Mouse (Mus musculus) kidney, embryonic 15.5 days (tissue): ENCODE measurements around the gene Uba7. TPM values are rescaled to one million over a fixed set of nuclear protein-coding genes. Genes with fewer than 3 reads are reported as not detected.

Source experiments
- ATAC-seq: fragments of 200-750 bp; cut with Nextera tagmentation; replicated peaks from 2 replicates; pipeline ENCODE4 v1.8.0; 2017; ENCODE audit warnings: moderate TSS enrichment; ENCODE audit not compliant: low FRiP score
- H3K27ac ChIP-seq: fragments of 300-500 bp; sonication (generic); 2 replicates; pipeline ENCODE4 v1.5.1; 2015; ENCODE audit warnings: mild to moderate bottlenecking, inconsistent platforms
- H3K27me3 ChIP-seq: fragments of 300-500 bp; sonication (generic); 2 replicates; pipeline ENCODE4 v1.6.1; 2015; ENCODE audit warnings: inconsistent platforms
- H3K36me3 ChIP-seq: fragments of 300-500 bp; sonication (generic); 2 replicates; pipeline ENCODE4 v1.6.1; 2015; ENCODE audit warnings: inconsistent platforms
- H3K4me1 ChIP-seq: fragments of 300-500 bp; sonication (generic); 2 replicates; pipeline ENCODE4 v1.6.1; 2015; ENCODE audit warnings: inconsistent platforms
- H3K4me2 ChIP-seq: fragments of 300-500 bp; sonication (generic); 2 replicates; pipeline ENCODE4 v1.6.1; 2015; ENCODE audit warnings: moderate library complexity, mild to moderate bottlenecking, inconsistent platforms
- H3K4me3 ChIP-seq: fragments of 300-500 bp; sonication (generic); replicated peaks from 2 replicates; pipeline ENCODE4 v1.5.1; 2015; ENCODE audit warnings: mild to moderate bottlenecking, inconsistent platforms
- H3K9ac ChIP-seq: fragments of 300-500 bp; sonication (generic); 2 replicates; pipeline ENCODE4 v1.6.1; 2015; ENCODE audit warnings: mild to moderate bottlenecking, inconsistent platforms
- H3K9me3 ChIP-seq: fragments of 300-500 bp; sonication (generic); replicated peaks from 2 replicates; pipeline ENCODE4 v1.6.1; 2016; ENCODE audit warnings: inconsistent platforms
- WGBS: fragments of 180-500 bp; shearing (Covaris S2); methylation state at CpG from one replicate; pipeline ENCODE4 v1.1.7; 2015; ENCODE audit warnings: mixed read lengths; 5-methylcytosine and 5-hydroxymethylcytosine counted together
- polyA plus RNA-seq: library from polyadenylated mRNA; unstranded; fragments of >200 nt; fragmentation: Nextera tagmentation; extraction: Ambion mirVana; gene quantifications from 2 replicates; pipeline ENCODE4 v1.2.1, GENCODE M21; 2015

Gene Uba7
- polyA plus RNA-seq, 1 experiment from 2014 or later = 30.9 TPM

DNA sequence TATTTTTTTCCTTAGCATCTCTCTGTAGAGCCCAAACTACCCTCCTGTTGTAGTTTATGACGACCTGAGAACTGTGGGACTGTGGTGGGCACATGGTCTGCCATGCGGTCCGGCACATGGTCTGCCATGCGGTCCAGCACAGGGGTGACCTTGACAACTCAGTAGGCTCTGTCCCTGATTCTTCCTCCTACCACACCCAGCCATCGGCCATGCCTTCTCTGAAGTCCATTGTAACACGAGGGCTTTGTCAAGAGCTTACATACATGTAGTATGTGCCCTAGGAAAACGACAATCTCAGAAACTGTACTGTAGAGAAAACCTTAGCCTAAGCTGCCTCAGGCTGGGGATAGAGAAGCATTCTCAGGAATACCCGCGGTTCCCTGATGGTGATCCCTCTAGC, 10.6 kb upstream of the Uba7 start:
- H3K27me3 ChIP-seq = no peaks in the 10 kb centered on the region
- H3K9me3 ChIP-seq = no peaks in the 10 kb centered on the region
- H3K4me3 ChIP-seq = no peak overlapping the region
- H3K4me2 ChIP-seq = no peak overlapping the region
- WGBS = 93% methylated on average over 9 of the region's 9 CpGs
- 0 out of 2 replicates have a peak, but pooled peaks cover 5% of the 10 kb centered on the region for H3K4me1 ChIP-seq
- H3K27ac ChIP-seq = no peak overlapping the region
- no peak overlapping the region for H3K9ac ChIP-seq
- ATAC-seq = no peak
- peaks cover 80% of the 10 kb centered on the region for H3K36me3 ChIP-seq

DNA sequence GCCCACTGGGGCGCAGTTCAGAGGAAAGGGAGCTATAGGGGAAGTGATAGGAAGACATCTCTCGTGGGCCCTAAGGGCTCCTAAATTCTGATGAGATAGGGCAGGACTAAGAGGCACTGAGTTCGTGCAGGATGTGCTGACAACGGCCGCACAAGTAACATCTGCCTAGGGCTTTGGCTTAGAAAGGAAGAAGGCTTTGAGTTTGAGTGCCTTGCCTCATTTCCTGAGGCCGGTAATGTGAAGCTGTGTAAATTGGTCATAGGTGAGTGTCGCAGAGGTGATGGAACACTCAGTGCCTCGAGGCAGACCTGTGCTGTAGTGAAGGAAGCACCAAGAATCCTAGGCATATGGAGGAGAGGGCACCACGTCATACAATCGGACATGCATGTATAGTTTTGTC, 8.6 kb upstream of the Uba7 start:
- no peak overlapping the region for H3K4me3 ChIP-seq
- 88% methylated on average over 10 of the region's 10 CpGs for WGBS
- no peak overlapping the region for H3K27ac ChIP-seq
- H3K9ac ChIP-seq = no peak overlapping the region
- H3K27me3 ChIP-seq = no peaks in the 10 kb centered on the region
- no peaks in the 10 kb centered on the region for H3K9me3 ChIP-seq
- ATAC-seq = no peak
- no peak overlapping the region for H3K4me2 ChIP-seq
- H3K4me1 ChIP-seq = 0 out of 2 replicates have a peak, but pooled peaks cover 5% of the 10 kb centered on the region
- H3K36me3 ChIP-seq = peaks cover 79% of the 10 kb centered on the region

DNA sequence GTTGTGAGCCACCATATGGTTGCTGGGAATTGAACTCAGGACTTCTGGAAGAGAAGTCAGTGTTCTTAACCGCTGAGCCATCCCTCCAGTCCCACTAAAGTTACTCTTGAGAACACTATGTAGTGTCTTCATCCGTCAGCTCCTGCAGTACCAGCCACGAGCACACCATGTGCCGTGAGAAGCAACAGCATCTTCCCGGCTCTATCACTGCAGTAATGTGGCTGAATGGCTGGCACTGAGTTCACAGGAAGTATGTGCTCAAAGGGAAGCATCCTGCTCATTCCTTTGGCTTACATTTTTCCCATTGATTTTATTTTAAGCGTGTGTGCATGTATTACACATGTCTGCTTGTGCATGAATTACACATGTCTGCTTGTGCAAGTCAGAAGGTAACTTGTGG, 7.9 kb upstream of the Uba7 start:
- no peak overlapping the region for H3K4me2 ChIP-seq
- H3K4me1 ChIP-seq = 0 out of 2 replicates have a peak, but pooled peaks cover 5% of the 10 kb centered on the region
- H3K27me3 ChIP-seq = no peaks in the 10 kb centered on the region
- no peaks in the 10 kb centered on the region for H3K9me3 ChIP-seq
- no peak for ATAC-seq
- H3K9ac ChIP-seq = no peak overlapping the region
- no peak overlapping the region for H3K27ac ChIP-seq
- no peak overlapping the region for H3K4me3 ChIP-seq
- H3K36me3 ChIP-seq = peaks cover 78% of the 10 kb centered on the region
- 76% methylated on average over 6 of the region's 6 CpGs for WGBS

DNA sequence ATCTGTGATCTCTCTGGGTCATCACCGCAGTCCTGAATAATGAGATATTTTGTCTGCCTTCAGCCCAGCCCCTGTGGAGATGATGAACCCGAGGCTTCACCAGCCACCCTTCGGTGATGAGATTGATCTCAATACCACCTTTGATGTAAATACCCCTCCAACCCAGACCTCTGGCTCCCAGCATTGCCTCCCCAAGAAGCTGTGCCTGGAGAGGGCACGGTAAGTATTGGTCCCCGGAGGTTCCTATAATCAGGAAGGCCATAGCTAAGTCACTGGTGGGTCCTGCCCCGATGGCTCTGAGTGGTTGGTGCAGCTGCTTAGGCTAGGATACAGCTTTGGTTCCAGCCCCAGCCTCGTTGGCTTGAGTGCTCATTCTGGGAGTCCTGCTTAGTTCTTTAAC, 6.8 kb upstream of the Uba7 start:
- Histone ChIP-seq H3K27me3 (no peaks in the 10 kb centered on the region), H3K36me3 (peaks cover 68% of the 10 kb centered on the region), H3K27ac (no peak overlapping the region), H3K9ac (no peak overlapping the region), H3K4me3 (no peak overlapping the region), H3K9me3 (no peaks in the 10 kb centered on the region), H3K4me1 (0 out of 2 replicates have a peak, but pooled peaks cover 5% of the 10 kb centered on the region), H3K4me2 (no peak overlapping the region)
- no peak for ATAC-seq
- 90% methylated on average over 7 of the region's 7 CpGs for WGBS

DNA sequence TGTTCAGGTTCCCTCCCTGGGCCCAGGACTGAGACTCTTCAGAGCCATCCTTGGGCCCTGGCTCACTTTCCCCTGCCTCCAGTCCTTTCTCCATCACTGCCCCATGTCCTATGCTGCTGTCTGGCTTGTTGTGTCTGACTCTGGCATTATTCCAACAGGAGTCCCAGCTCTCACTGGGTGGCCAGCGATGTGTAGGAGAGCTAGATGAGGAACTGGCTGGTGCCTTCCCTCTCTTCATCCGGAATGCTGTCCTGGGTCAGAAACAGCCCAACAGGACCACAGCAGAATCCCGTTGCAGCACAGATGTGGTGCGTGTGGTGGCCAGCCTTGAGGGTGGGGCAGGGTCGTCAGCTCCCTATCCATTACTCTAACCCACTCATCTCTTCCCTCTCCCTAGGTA, 5.0 kb upstream of the Uba7 start:
- Histone ChIP-seq H3K4me2 (no peak overlapping the region), H3K27me3 (no peaks in the 10 kb centered on the region), H3K36me3 (peaks cover 54% of the 10 kb centered on the region), H3K9ac (no peak overlapping the region), H3K4me1 (peaks cover 7% of the 10 kb centered on the region), H3K4me3 (no peak overlapping the region), H3K27ac (no peak overlapping the region), H3K9me3 (no peaks in the 10 kb centered on the region)
- 80% methylated on average over 5 of the region's 5 CpGs for WGBS
- no peak for ATAC-seq

DNA sequence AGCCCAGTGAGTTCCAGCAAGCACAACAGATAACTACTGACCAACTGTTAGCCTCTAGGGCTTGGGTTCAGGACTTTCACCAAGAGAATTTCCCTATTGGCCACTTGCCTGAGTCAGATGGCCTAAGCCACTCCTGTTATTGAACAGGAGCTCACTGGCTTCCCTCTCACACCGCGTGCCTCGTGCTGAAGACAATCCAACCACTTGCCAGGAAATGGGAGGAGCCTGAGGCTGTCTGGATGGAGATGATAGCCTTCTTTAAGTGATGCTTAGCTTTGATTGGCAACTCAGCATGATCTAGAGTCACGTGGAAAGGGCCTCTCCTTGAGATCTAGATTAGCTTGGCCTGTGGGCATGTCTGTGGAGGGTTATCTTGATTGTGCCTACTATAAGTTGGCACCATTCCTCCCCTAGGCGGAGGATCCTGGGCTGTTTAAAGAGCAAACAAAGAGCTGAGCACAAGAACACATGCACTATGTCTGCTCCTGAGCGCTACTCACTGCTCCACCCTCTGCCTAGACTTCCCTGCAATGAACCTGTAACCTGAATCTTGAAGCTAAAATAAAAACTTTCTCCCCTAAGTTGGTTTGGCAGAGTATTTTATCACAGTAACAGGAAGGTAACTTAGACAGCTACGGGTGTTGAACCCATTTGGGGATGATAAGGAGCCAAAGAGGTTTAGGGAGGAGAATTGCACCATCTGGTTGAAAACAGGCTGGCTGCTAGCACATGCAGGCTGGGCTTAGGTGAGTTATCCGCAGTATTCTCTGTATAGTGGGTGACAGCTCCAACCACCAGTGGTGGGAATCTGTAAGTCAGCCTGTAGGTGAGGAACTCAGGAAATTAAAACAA, 3.4 kb upstream of the Uba7 start:
- Histone ChIP-seq H3K9me3 (no peaks in the 10 kb centered on the region), H3K4me3 (no peak overlapping the region), H3K27ac (no peak overlapping the region), H3K9ac (no peak overlapping the region), H3K4me2 (no peak overlapping the region), H3K27me3 (no peaks in the 10 kb centered on the region), H3K4me1 (peaks cover 13% of the 10 kb centered on the region), H3K36me3 (peaks cover 49% of the 10 kb centered on the region)
- WGBS = 65% methylated on average over 8 of the region's 8 CpGs
- ATAC-seq = peak; percentile 60; the same call in 1 of the 2 replicates

DNA sequence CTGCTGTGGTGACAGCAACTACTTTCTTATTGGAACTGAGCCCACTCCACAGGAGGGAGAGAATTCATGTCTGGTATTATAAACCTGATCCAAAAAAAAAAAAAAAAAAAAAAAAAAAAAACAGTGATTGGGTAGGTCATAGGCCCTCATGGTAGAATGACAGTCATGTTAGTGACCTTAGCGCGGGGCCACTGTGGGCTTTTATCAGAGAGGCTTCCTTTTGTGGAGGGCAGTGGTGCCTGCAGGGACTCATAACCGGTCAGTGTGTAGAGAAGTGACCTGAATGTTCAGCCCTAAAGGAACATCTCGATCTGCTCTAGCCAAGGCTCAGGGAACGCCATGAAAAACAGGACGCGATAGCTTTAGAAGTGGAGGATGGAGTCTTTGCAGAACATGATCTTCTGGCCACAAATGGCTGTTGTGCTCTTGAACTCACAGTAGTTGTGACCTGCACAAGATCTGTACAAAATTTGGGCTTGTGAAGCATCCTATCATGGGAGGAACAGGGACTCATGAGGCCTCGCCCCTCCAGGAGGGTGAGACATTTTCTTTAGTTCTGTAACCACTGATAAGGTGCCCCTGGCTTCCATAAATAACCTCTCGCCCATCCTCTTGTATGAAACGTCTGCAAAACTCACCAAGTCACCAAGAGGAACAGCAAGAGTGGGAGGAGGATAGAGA, 674 bp upstream of the Uba7 start:
- H3K4me1 ChIP-seq = peaks cover 13% of the 10 kb centered on the region
- no peak overlapping the region for H3K4me3 ChIP-seq
- peak overlapping the region; percentile 72 for H3K27ac ChIP-seq
- no peak overlapping the region for H3K4me2 ChIP-seq
- 78% methylated on average over 10 of the region's 10 CpGs for WGBS
- H3K27me3 ChIP-seq = no peaks in the 10 kb centered on the region
- no peak overlapping the region for H3K9ac ChIP-seq
- peaks cover 26% of the 10 kb centered on the region for H3K36me3 ChIP-seq
- no peaks in the 10 kb centered on the region for H3K9me3 ChIP-seq
- ATAC-seq = no peak

DNA sequence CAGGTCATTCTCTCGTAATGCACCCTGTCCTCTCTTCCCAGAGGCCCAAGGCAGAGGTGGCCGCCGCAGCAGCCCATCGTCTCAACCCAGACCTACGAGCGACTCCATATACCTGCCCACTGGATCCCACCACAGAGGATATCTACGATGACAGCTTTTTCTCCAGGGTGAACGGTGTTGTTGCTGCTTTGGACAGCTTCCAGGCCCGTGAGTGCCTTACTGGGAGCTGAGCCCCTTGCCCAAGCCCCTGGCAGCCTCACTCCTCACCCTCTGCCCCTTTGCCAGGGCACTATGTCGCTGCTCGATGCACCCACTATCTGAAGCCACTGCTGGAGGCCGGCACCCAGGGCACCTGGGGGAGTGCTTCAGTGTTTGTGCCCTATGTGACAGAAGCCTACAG, 3.5 kb downstream of the Uba7 start:
- no peak for ATAC-seq
- H3K9ac ChIP-seq = no peak overlapping the region
- H3K4me2 ChIP-seq = no peak overlapping the region
- no peaks in the 10 kb centered on the region for H3K27me3 ChIP-seq
- WGBS = 90% methylated on average over 12 of the region's 12 CpGs
- no peak overlapping the region for H3K27ac ChIP-seq
- H3K36me3 ChIP-seq = no peaks in the 10 kb centered on the region
- peaks cover 47% of the 10 kb centered on the region for H3K4me1 ChIP-seq
- no peak overlapping the region for H3K4me3 ChIP-seq
- no peaks in the 10 kb centered on the region for H3K9me3 ChIP-seq

DNA sequence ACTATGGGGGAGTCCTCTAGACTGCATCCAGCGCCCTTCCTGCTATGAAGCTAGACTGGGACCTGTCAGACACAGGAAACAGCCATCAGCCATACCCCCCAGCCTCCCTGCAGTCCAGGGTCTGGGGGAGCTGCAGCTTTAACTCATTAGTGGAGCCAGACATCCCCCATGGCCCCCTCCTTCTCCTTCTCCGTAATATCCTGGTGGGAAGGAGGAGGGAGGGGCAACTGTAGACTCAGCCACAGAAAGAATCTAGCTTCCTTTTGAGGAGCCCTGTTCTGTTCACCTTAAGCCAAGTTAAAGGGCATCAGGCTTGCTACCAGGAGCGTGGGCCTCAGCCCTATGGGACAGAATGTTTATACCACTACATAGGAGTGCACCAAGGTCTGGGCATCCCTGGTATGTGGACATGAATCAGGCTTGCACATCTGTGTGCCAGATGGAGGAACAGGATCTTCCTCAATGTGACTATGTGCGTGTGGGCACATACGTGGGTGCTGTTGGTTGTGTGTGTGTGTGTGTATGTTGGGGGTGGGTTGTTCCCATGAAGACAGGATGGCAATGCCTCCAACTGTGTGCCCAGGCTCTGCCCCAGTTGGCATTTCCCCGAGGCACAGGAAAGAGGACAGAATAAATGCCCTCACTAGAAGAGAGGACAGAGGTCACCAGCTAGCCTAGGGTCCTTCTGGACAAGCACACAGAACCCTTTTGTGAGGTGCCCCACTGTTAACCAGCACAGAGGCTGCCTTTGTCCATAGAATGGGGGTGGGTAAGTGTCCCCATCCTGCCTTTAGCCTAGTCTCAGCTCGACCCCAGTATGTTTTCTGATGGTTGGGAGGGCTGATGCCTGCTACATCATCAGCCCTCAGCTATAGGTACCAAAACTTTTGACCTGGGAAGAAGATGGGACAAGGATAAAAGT, 6.6 kb downstream of the Uba7 start:
- H3K9ac ChIP-seq = peak overlapping the region; percentile 61
- no peaks in the 10 kb centered on the region for H3K9me3 ChIP-seq
- no peaks in the 10 kb centered on the region for H3K27me3 ChIP-seq
- H3K4me1 ChIP-seq = peaks cover 61% of the 10 kb centered on the region
- WGBS = 30% methylated on average over 7 of the region's 7 CpGs
- H3K36me3 ChIP-seq = no peaks in the 10 kb centered on the region
- peak overlapping the region; percentile 82 for H3K4me2 ChIP-seq
- H3K4me3 ChIP-seq = peak overlapping the region; percentile 77
- peak; percentile 44 for ATAC-seq
- H3K27ac ChIP-seq = peak overlapping the region; percentile 100

DNA sequence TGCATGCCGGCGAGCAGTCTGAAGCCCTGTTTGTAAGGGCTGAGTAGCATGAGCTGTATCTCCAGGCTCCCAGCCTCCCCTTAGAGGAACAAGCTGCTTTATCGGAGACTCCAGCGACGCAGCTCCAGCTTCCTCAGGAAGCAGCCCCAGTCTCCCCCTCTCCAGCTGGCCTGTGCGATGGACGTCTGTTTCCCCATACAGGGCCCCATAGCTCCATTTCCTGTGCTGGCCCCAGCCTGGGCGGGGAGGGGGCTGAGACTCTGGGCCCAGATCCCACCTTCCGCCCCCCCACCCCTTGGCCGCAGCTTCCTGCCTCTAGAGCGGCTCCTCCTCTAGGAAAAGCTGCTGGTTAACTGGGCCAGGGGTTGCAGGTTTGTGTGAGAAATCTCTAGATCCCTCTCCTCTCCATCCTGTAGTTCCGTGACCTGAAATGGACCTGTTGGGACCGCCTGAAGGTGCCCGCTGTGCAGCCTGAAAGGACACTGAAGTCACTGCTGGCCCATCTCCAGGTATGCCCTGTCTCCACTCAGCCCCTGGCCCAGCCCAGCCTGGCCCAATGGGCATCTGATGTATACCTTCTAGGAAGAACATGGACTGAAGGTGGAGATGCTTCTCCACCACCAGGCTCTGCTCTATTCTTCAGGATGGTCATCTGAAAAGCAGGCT, 7.5 kb downstream of the Uba7 start, which contains the start of gene Gm20661:
Gene Gm20661, plus strand, starts transcription at position 378 of the 666 bp plus-strand sequence.
- Histone ChIP-seq H3K9ac (peak within 1 kb of the TSS; percentile 61), H3K27ac (peak within 1 kb of the TSS; percentile 100), H3K4me2 (peak within 1 kb of the TSS; percentile 82), H3K4me3 (peak within 1 kb of the TSS; percentile 77), H3K36me3 (no peaks in the 10 kb centered on the region), H3K27me3 (no peaks in the 10 kb centered on the region), H3K9me3 (no peaks in the 10 kb centered on the region), H3K4me1 (peaks cover 61% of the 10 kb centered on the region)
- ATAC-seq = peak; percentile 67
- WGBS = 10% methylated on average over 14 of the region's 14 CpGs

DNA sequence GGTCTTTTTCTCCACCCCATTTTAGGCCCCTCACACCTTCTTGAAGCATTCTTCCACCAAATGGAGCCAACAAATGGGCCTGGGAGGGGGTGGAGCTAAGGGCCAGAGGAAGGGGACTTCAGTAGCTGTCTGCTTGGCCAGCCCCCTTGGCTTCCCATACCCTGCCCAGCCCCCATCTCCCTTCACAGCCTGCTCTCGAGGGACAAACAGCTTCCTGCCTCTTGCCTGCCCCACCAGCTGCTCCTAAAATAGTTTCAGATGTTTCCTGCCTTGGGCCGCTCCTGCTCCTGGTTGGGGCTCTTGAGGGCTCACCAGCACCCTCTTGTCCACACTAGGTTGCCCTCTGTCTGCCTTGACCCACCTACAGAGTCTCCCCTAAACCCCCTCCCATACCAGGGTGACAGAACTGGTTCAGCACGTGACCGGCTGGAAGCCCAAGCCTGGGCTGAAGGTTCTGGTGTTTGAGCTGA, 8.2 kb downstream of the Uba7 start:
- Histone ChIP-seq H3K4me2 (peak overlapping the region; percentile 82), H3K4me1 (peaks cover 61% of the 10 kb centered on the region), H3K9ac (peak overlapping the region; percentile 61), H3K9me3 (no peaks in the 10 kb centered on the region), H3K4me3 (peak overlapping the region; percentile 77), H3K36me3 (no peaks in the 10 kb centered on the region), H3K27me3 (no peaks in the 10 kb centered on the region), H3K27ac (peak overlapping the region; percentile 100)
- 12% methylated on average over 4 of the region's 4 CpGs for WGBS
- ATAC-seq = peak; percentile 61
